8 mouse cellular contexts compared by ENCODE assay signal in the genomic region with DNA sequence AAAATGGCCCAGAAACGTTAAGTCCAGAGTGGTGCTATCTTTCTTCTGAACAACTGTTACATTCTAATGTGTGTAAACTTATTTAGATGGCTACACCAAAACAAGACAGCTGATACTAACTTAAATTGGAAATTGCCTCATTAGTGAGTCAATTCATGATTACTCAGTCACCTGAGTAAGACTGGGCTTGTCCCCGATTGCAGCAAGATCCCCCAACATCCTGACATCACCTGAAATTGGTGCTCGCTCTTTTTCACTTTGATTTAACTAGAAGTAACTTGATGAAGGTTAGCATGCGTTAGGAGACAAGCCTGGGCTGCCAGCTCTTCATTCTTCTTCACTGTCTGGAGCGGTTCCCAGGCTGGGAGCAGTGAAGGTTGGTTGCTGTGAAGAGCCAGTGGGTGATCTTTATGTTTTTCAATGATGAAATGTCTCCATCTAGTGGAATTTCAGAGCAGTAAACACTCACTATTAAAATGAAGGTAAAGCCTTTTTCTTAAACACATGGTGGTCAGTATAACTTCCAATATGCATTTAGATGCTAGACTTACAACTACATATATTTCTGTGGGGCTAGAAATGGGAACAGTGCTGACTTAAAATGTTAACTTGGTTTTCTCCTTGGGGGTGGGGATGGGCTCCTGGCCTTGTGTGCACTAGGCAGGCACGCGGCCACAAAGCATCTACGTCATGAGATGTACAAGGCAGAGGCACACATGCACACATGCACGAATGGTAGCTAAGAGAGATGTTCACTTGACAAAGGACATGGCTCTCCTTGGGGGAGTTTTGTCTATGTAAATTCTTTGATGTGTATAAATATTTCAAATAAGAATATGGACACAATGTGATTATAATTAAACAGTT.
DNase-seq lines count a peak whose midpoint lies in the region; ATAC-seq lines count a peak whose summit lies in the region.

No protein-coding gene starts in this region.

- H3K4me3 ChIP-seq in kidney, embryonic 14.5 days (ENCODE audit: low read length) = no peak overlapping the region
- no peak overlapping the region for H3K4me3 ChIP-seq in lung, embryonic 15.5 days

- H3K36me3 ChIP-seq in kidney, embryonic 14.5 days (ENCODE audit: control insufficient read depth, insufficient read depth, low read length) = peaks cover 6% of the 10 kb centered on the region; the same call in 1 of the 2 replicates
- H3K36me3 ChIP-seq in lung, embryonic 15.5 days = peaks cover 6% of the 10 kb centered on the region

- no peaks in the 10 kb centered on the region for H3K27me3 ChIP-seq in kidney, embryonic 14.5 days (ENCODE audit: control insufficient read depth, insufficient read depth, low read length)
- no peaks in the 10 kb centered on the region for H3K27me3 ChIP-seq in lung, embryonic 15.5 days

- DNase-seq in CD4-positive helper T cell, adult 2 months (ENCODE audit: low read depth, low spot score) = peak; percentile 73
- DNase-seq in MEL-GATA-1-ER (ENCODE audit: extremely low read depth, low read depth) = peak; percentile 8
- DNase-seq in cerebellum, adult 9-11 months = peak; percentile 82
- peak; percentile 79 for DNase-seq in gastrocnemius, postnatal 14 days
- DNase-seq in retina, postnatal 1 day = peak; percentile 82
- DNase-seq in urinary bladder, postnatal 14 days (ENCODE audit: low spot score) = no peak

- WGBS in kidney, embryonic 14.5 days = 61% methylated on average over 9 of the region's 9 CpGs
- 46% methylated on average over 9 of the region's 9 CpGs for WGBS in lung, embryonic 15.5 days

- no peak overlapping the region for H3K4me2 ChIP-seq in kidney, embryonic 14.5 days (replicated peaks; ENCODE audit: low read depth, low read length)
- H3K4me2 ChIP-seq in lung, embryonic 15.5 days = no peak overlapping the region

- ATAC-seq in kidney, embryonic 14.5 days (ENCODE audit: low FRiP score, low TSS enrichment) = peak; percentile 60; the same call in 1 of the 2 replicates
- ATAC-seq in lung, embryonic 15.5 days (ENCODE audit: borderline replicate concordance, extremely low read depth, low FRiP score, low TSS enrichment) = peak; percentile 69; the same call in 1 of the 2 replicates

- H3K9me3 ChIP-seq in kidney, embryonic 14.5 days (ENCODE audit: control insufficient read depth, low read length) = no peaks in the 10 kb centered on the region
- no peaks in the 10 kb centered on the region for H3K9me3 ChIP-seq in lung, embryonic 15.5 days

- H3K4me1 ChIP-seq in kidney, embryonic 14.5 days (ENCODE audit: control insufficient read depth, insufficient read depth, low read length) = peaks cover 25% of the 10 kb centered on the region; the same call in 1 of the 2 replicates
- peaks cover 30% of the 10 kb centered on the region for H3K4me1 ChIP-seq in lung, embryonic 15.5 days

- intact Hi-C loops in gastrocnemius, postnatal 14 days (cut with DNase I; ENCODE audit: low total_unique reads) = loop anchor here (2.0 to 5.0 kb wide), 2 partner anchors 283 to 350 kb away; no protein-coding TSS in a partner anchor

- H3K9ac ChIP-seq in kidney, embryonic 14.5 days (ENCODE audit: low read depth, low read length) = no peak overlapping the region
- H3K9ac ChIP-seq in lung, embryonic 15.5 days = no peak overlapping the region

- H3K27ac ChIP-seq in kidney, embryonic 14.5 days (ENCODE audit: low read depth, low read length) = no peak overlapping the region
- no peak overlapping the region for H3K27ac ChIP-seq in lung, embryonic 15.5 days
